Mouse (Mus musculus): ENCODE data around the gene Gpc5. TPM values are rescaled to one million over a fixed set of nuclear protein-coding genes. Genes with fewer than 3 reads are reported as not detected.

Gene Gpc5
- polyA plus RNA-seq, 2 experiments: 0.05 TPM; not detected in 1

DNA sequence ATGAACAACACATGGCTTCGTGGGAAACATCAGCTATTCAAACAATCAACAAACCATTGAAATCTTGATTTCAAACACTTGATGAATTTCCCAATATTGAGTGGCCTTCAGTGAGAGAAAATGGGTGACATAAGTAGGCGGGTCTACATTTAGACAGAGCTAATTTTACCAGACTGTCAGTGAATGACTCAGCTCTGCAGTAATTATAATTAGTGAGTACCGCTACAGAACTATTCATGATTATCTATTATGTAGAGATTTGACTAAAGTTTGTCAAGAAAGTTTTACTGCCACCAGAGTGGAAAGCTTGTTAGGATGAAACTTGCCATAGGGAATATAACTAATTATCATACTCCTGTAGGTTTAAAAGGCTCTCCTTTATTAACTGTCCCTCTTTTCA is 1323.5 kb downstream of the Gpc5 start:
- no peak overlapping the region for H3K4me3 ChIP-seq (ENCODE audit: insufficient read depth in 1 of 2, low read depth in 2 of 2, low read length in 2 of 2)
- DNase-seq (ENCODE audit: low read depth in 3 of 3, low spot score in 3 of 3) (no peak), ATAC-seq (ENCODE audit: insufficient read depth) (no peak)
- no peaks in the 10 kb centered on the region for H3K27me3 ChIP-seq (ENCODE audit: control insufficient read depth, insufficient read depth, low read length)
- TF ChIP-seq EP300 (IDR thresholded peaks at IDR 0.05; ENCODE audit: low read depth) (no peak), CTCF (IDR thresholded peaks at IDR 0.05; ENCODE audit: low read depth) (no peak)
- no peak overlapping the region for H3K9ac ChIP-seq (replicated peaks)
- no peak overlapping the region for H3K4me2 ChIP-seq (ENCODE audit: low read depth)
- H3K27ac ChIP-seq: no peak overlapping the region
- WGBS (ENCODE audit: insufficient replicate concordance): 51% methylated on average over 3 of the region's 3 CpGs
- no peaks in the 10 kb centered on the region for H3K4me1 ChIP-seq (replicated peaks; ENCODE audit: control insufficient read depth in 2 of 2, insufficient read depth in 2 of 2, low read length in 1 of 2)
- no peaks in the 10 kb centered on the region for H3K36me3 ChIP-seq (replicated peaks; ENCODE audit: control insufficient read depth, insufficient read depth, low read depth)
- H3K9me3 ChIP-seq (ENCODE audit: control insufficient read depth, low read length): no peaks in the 10 kb centered on the region

GRCm38 (mm10) chr14:116448219-116448618 is 1356.2 kb downstream of the Gpc5 start:
- Histone ChIP-seq H3K36me3 (replicated peaks; ENCODE audit: control insufficient read depth, insufficient read depth, low read depth) (no peaks in the 10 kb centered on the region), H3K4me3 (ENCODE audit: insufficient read depth in 1 of 2, low read depth in 2 of 2, low read length in 2 of 2) (no peak overlapping the region), H3K27me3 (ENCODE audit: control insufficient read depth, insufficient read depth, low read length) (no peaks in the 10 kb centered on the region), H3K9ac (replicated peaks) (no peak overlapping the region), H3K4me1 (replicated peaks; ENCODE audit: control insufficient read depth in 2 of 2, insufficient read depth in 2 of 2, low read length in 1 of 2) (no peaks in the 10 kb centered on the region), H3K9me3 (ENCODE audit: control insufficient read depth, low read length) (no peaks in the 10 kb centered on the region), H3K27ac (no peak overlapping the region), H3K4me2 (ENCODE audit: low read depth) (no peak overlapping the region)
- ATAC-seq (ENCODE audit: insufficient read depth): no peak
- TF ChIP-seq CTCF (IDR thresholded peaks at IDR 0.05; ENCODE audit: low read depth) (no peak), EP300 (IDR thresholded peaks at IDR 0.05; ENCODE audit: low read depth) (no peak)
- WGBS (ENCODE audit: insufficient replicate concordance): 31% methylated on average over 4 of the region's 4 CpGs
- DNase-seq (ENCODE audit: low read depth in 3 of 3, low spot score in 3 of 3): no peak

DNA sequence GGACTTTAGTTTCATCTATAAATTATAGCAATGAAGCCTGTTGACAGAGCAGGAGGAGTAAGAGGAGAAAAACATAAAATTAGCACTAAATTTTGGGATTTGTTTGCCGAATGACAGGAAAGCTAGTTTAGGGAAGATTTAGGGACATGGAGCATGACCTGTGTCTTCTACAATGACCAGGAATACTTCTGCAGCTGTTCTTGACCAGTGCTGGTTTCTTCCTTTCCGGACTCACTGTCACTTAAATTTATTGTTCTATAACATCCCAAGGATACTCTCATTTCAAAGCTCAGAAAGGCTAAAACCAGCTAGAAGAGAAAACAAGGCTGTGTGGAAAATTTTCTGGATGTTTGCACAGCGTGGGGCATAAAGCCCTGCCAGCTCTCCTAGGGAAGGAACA is 1361.3 kb downstream of the Gpc5 start:
- H3K9ac ChIP-seq (replicated peaks): no peak overlapping the region
- no peaks in the 10 kb centered on the region for H3K36me3 ChIP-seq (replicated peaks; ENCODE audit: control insufficient read depth, insufficient read depth, low read depth)
- DNase-seq (ENCODE audit: low read depth in 3 of 3, low spot score in 3 of 3) (no peak), ATAC-seq (ENCODE audit: insufficient read depth) (no peak)
- WGBS (ENCODE audit: insufficient replicate concordance): 60% methylated on average over 3 of the region's 3 CpGs
- no peaks in the 10 kb centered on the region for H3K4me1 ChIP-seq (replicated peaks; ENCODE audit: control insufficient read depth in 2 of 2, insufficient read depth in 2 of 2, low read length in 1 of 2)
- no peak overlapping the region for H3K4me2 ChIP-seq (ENCODE audit: low read depth)
- no peaks in the 10 kb centered on the region for H3K27me3 ChIP-seq (ENCODE audit: control insufficient read depth, insufficient read depth, low read length)
- H3K9me3 ChIP-seq (ENCODE audit: control insufficient read depth, low read length): no peaks in the 10 kb centered on the region
- TF ChIP-seq EP300 (IDR thresholded peaks at IDR 0.05; ENCODE audit: low read depth): no peak
- no peak for TF ChIP-seq CTCF (IDR thresholded peaks at IDR 0.05; ENCODE audit: low read depth)
- H3K4me3 ChIP-seq (ENCODE audit: insufficient read depth in 1 of 2, low read depth in 2 of 2, low read length in 2 of 2): no peak overlapping the region
- H3K27ac ChIP-seq: no peak overlapping the region

GRCm38 (mm10) chr14:116456211-116456610 is 1364.2 kb downstream of the Gpc5 start:
- no peak for ATAC-seq (ENCODE audit: insufficient read depth)
- 46% methylated on average over 4 of the region's 4 CpGs for WGBS (ENCODE audit: insufficient replicate concordance)
- no peak overlapping the region for H3K4me3 ChIP-seq (ENCODE audit: insufficient read depth in 1 of 2, low read depth in 2 of 2, low read length in 2 of 2)

GRCm38 (mm10) chr14:116473378-116474179 is 1381.6 kb downstream of the Gpc5 start:
- no peaks in the 10 kb centered on the region for H3K27me3 ChIP-seq (ENCODE audit: control insufficient read depth, insufficient read depth, low read length)
- DNase-seq (ENCODE audit: low read depth in 3 of 3, low spot score in 3 of 3): no peak
- WGBS (ENCODE audit: insufficient replicate concordance): 63% methylated on average over 8 of the region's 8 CpGs

More at GRCm38 (mm10) chr14:116456211-116456610, 1364.2 kb downstream of the Gpc5 start:
- Histone ChIP-seq H3K9ac (replicated peaks) (no peak overlapping the region), H3K4me1 (replicated peaks; ENCODE audit: control insufficient read depth in 2 of 2, insufficient read depth in 2 of 2, low read length in 1 of 2) (no peaks in the 10 kb centered on the region), H3K9me3 (ENCODE audit: control insufficient read depth, low read length) (no peaks in the 10 kb centered on the region), H3K27ac (no peak overlapping the region), H3K27me3 (ENCODE audit: control insufficient read depth, insufficient read depth, low read length) (no peaks in the 10 kb centered on the region), H3K4me2 (ENCODE audit: low read depth) (no peak overlapping the region), H3K36me3 (replicated peaks; ENCODE audit: control insufficient read depth, insufficient read depth, low read depth) (no peaks in the 10 kb centered on the region)
- TF ChIP-seq EP300 (IDR thresholded peaks at IDR 0.05; ENCODE audit: low read depth) (no peak), CTCF (IDR thresholded peaks at IDR 0.05; ENCODE audit: low read depth) (no peak)
- DNase-seq (ENCODE audit: low read depth in 3 of 3, low spot score in 3 of 3): no peak

More at GRCm38 (mm10) chr14:116473378-116474179, 1381.6 kb downstream of the Gpc5 start:
- H3K36me3 ChIP-seq (replicated peaks; ENCODE audit: control insufficient read depth, insufficient read depth, low read depth): no peaks in the 10 kb centered on the region
- H3K4me2 ChIP-seq (ENCODE audit: low read depth): no peak overlapping the region
- no peaks in the 10 kb centered on the region for H3K9me3 ChIP-seq (ENCODE audit: control insufficient read depth, low read length)
- H3K4me3 ChIP-seq (ENCODE audit: insufficient read depth in 1 of 2, low read depth in 2 of 2, low read length in 2 of 2): no peak overlapping the region
- H3K9ac ChIP-seq (replicated peaks): no peak overlapping the region
- TF ChIP-seq CTCF (IDR thresholded peaks at IDR 0.05; ENCODE audit: low read depth) (no peak), EP300 (IDR thresholded peaks at IDR 0.05; ENCODE audit: low read depth) (no peak)
- ATAC-seq (ENCODE audit: insufficient read depth): no peak
- no peaks in the 10 kb centered on the region for H3K4me1 ChIP-seq (replicated peaks; ENCODE audit: control insufficient read depth in 2 of 2, insufficient read depth in 2 of 2, low read length in 1 of 2)
- H3K27ac ChIP-seq: no peak overlapping the region
